Mouse (Mus musculus) right cerebral cortex, postnatal 10 days (tissue): Measurements from ENCODE around the gene Celf2.
"Not testable (repeated sequence)": the region's sequence is repeated elsewhere in the genome, so short reads cannot be mapped to it uniquely, and the experiment has no call there.

Source experiments
- DNase-seq, 2 experiments: peaks; one replicate each; pipeline ENCODE4 v3.0.0; 2021; ENCODE audit warnings: low spot score in 2 of 2

The Celf2 gene

DNA sequence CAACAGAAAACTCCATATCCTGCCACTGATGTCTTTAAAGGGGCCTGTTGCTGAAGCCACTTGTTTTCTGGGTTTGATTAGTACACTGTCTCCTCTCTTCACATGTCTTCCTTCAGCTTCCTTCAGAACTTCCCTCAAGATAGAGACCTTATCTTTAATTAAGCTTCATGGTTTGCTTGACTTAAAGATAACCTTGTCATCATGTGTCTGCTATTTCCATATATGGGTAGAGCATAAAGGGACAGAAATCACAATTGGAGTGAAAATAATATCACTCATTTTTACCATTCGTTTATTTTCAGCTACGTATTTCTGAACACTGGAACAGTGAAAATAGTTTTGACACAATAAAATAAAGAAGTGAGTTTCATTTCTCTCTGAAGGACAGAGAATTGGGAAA is 905.0 kb downstream of the Celf2 start:
- no peak for DNase-seq

DNA sequence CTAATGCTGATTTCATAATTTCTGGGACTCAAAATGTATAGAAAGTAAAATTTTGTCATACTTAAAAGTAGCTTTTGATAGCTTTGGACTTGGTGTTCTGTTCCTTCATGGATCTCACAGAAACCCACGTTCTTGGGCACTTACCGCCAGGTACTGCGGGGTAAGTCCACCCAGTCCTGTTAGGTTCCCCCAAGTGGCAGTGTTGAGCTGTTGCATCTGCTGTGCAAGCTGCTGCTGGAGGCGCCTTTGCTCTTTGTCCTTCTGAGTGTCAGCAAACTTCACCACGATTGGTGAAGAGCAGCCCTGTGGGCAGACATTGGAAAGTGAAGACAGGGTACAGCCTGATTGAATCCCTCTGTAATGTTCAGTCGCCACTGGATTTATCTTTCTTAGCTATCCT is 905.5 kb downstream of the Celf2 start:
- DNase-seq, result no peak

- DNase-seq, result no peak
Observed at GRCm38 (mm10) chr2:6602163-6602562, 907.2 kb downstream of the Celf2 start.

- no peak for DNase-seq
Observed at GRCm38 (mm10) chr2:6598879-6599167, 910.5 kb downstream of the Celf2 start.

DNA sequence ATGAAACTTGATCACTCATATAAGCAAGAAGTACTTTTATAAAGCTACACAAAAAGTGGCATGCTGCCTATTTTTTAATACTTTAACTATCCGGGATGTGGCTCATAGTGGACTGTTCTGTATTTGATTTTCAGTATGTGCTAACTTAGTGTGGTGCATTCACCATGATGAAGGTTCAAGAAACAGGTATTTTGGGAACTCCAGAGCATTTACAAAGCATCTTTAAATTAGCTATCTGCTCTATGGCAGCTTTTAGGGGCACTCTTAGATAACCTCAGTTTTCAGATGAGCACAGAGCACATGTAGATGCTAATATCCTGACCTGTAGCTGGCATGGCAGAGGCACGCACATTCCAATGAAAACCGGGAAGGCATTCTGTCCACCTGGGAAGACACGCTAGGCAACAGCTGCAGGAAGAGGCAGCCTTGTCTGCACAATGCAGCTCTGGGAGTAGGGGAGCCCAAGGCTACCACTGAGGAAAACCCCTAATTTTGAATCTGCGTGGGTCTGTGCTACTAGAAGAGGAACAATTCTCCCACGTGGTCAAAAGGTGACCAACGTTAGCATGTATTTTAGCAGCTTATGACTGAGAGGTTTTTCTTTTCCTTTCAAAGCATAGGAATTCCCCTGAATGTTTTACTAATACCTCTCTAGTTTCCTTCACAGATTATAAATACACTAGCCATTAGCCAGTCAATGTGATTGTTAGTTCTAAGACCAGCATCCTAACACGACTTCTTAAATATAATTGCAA is 911.1 kb downstream of the Celf2 start:
- no peak for DNase-seq

DNA sequence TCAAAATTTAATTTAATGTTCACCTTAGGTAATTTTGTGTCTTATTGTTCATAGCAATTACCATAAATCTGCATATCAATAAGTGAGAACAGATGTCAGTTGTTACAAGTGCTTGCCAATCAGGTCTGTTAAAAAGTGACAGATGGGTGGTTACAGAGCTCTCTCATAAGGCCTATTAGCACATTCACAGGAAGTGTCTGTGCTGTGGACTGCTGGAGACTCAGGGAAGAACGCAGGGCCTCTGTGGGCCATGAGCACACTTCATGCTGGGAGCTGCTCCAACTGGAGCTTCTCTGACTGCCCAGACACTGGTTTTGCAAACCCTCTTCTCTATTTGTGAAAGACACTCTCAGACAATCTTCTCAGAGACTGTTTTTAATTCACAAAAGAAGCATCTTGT is 914.6 kb downstream of the Celf2 start:
- DNase-seq, result peak in 1 of 2 experiments; percentile 49

DNA sequence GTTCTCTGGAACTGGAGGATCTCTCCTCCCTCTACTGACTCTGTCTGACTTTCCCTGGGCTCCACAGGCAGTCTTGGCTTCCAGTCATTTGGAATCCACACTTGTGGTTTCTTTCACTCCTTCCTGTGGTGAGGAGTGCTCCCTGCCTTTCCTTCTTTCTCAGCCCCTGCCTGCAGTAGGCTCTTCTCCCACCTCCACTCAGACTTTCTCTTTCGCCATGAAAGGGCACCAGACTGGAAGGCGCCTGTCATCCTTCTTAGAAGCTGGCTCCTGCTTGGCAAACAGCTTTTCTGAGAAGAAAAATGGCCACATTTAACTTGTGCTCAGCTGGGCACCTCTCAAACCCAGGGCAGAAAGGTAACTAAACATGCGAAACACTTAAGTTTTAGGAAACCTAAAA is 915.2 kb downstream of the Celf2 start:
- DNase-seq, result no peak

DNA sequence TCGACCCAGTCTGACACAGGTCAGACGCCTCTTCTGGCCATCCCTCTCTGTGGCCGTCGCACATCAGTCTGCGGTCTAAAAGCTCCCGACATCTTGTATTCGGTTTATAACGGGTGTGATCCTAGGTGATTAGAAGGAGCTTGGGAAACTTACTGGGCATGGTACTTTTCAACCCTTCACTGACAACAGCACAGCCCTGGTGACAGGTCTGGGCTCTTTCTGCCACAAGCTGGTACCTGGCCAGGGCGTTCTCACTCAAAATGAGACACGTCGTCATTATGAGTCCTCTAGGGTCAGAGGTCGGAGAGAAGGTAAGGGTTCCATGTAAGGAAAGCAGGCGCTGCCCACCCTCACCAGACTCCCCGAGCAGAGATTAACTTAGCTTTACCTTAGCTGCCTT is 915.6 kb downstream of the Celf2 start:
- DNase-seq, result no peak

DNA sequence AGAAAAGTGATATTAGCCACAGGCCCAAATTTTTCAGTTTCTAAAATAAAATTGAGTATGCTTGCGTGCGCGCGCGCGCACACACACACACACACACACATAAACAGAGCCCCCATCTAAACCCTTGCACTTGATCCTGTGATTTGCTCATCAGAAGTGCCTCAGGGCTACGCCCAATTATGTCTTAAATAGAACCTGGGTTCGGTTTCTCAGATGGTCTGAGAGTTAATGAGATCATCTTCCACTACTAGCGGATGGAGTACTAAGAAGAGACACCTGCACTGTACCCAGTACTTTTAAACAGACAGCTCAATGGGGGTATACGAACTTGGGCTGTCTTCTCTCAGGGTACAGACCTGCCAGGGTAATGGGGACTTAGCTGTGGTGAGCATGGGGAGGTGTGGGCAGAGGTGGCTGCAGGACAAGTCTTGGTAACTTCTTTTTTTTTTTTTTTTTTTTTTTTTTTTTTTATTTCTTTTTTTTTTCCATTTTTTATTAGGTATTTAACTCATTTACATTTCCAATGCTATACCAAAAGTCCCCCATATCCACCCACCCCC is 923.2 kb downstream of the Celf2 start:
- DNase-seq, result no peak

DNA sequence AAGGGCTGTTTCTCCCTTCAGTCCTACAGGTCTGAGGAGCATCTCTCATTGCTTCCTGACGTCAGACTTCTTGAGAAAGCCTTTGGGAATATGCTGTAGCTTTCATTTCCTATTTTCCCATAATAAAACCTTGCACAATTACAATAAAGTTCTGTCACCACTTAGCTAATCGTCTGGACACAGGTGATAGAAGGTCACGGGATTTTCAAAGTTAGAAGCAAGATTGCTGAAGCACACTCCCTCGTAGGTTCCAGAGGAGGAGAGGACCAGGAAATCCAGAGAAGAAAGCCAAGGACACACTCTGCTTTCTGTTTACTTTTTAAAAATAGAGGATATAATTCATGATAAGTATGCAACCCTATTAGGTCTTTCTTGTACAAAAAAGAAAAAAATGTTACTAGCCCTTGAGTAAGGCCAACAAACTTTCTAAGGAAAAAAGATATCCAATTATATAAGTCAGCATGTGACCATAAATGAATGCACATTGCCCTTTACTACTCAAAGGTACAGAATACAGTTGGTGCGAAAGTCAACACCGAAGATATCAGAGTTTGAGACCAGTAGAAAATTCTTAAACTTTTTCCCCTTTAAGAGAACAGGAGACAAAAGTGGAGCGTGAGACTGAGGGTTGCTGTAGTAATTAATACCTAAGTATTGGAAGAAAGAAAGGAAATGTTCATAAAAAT is 924.2 kb downstream of the Celf2 start:
- peak in 1 of 2 experiments; percentile 13 for DNase-seq

DNA sequence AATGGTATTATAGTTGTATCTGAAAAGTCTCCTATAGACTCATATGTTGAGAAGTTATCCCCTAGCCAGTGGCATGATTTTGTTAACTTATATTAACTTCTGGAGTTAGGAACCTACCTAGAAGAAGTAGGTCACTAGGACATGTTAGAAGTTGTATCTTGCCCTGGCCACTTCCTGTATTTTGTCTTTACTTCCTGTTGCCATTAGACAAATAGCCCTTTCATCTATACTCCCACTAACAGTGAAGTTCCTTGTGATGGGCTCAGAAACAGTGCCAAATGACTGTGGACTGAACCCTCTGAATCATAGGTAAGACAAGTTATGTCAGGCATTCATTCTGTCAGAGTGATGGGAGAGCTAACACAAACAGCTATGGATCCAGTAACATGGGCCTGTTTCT is 926.7 kb downstream of the Celf2 start:
- no peak for DNase-seq

GRCm38 (mm10) chr2:6580066-6580465 is 929.3 kb downstream of the Celf2 start:
- no peak for DNase-seq

GRCm38 (mm10) chr2:6575316-6575715 is 934.0 kb downstream of the Celf2 start:
- not testable (repeated sequence) for DNase-seq

DNA sequence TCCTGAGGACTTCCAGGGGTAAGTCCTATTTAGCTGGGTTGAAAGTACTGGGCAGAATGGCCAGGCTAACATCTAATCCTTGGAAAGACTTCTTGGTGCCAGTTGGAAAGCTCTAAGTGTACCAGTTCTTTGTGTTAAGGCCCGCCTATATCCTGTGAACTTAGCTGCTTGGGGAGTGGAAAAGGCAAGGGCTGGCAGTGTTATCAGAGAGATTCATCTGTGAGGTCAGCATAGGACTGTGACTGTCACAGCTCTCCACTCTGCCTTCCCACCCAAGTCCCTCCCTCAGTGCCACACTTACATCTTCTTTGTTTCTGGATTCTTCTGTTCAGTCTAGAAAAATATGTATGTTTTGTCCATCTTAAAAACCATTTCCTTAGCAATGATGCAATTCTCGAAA is 935.7 kb downstream of the Celf2 start:
- DNase-seq, result no peak

DNA sequence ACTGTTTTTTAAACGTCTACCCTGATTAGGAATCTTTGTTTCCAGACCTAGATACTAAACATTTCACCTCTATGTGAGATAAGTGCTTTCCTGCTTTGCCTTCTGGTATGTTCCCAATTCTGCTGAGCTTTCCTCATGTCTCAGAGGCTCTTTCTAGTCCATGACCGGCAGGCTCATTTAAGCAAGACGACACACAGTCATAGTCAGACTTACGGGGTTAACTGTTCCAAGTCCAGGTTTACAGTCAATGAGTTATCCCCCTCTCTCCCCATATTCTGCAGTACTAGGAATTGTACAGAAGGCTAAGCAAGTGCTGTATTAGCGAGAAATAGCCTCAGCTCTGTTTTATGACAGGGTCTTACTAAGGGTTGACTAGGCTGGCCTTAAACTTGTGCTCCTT is 936.4 kb downstream of the Celf2 start:
- no peak for DNase-seq

DNA sequence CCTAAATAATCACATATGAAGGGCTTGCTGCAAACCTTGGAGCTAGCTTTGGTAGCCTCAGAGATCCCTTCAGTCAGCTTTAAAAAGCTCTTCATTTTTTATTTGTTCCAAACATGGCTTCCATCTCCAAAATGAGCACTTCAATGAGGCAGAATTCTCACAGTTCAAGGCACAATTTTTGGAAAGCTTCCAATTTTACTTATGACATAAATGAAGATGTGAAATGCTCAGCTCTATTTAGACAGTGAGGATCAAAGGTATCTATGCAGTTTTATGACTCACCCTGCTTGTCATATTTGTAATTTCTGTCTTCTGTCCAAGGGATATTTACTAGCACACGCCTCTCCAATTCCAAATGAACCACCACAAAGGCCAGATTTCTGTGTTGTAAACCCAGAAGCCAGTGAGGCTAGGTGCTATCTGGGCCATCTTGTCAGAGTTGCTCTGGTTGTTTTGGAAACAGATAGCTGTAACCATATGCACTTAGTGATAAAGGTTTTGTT is 940.3 kb downstream of the Celf2 start:
- DNase-seq, result peak in 1 of 2 experiments; percentile 12

DNA sequence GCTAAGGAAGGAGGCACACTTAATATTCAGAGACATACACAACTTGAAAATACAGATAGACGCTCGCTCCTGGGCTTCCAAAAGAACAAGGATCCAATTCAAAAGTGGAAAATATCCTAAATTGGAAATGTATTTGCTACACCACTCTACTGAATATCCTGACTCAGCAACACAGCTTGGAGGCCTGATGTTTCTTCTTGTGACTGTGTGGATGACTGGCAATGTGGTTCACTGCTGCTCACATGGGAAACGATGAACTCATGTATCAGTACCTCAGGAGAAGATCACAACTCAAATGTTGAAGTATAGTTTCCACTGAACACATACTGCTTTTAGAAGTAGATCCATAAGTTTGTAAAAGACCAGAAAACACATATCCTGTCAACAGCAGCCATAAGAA is 944.2 kb downstream of the Celf2 start:
- DNase-seq, result peak in 1 of 2 experiments; percentile 22

GRCm38 (mm10) chr2:6561337-6561736 is 948.0 kb downstream of the Celf2 start:
- DNase-seq, result peak in 1 of 2 experiments; percentile 18

DNA sequence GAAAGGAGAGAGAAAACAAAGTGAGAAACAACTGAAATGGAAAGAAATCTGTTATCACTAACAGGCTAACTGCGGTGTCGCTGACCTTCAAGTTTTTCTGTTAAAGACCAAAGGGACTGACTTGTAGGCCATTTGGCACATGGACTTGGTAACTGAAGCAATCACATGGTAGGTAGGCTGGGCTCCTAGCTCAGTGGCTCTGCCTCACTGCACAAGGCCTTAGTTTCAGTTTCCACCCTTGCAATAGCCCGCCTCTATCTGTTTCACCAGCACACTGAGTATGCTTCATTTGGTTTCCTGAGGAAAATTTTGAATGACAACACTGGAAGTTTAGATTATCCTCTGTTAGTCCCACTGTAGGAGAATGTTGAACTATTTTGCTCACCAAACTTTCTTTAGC is 948.6 kb downstream of the Celf2 start:
- DNase-seq, result peak in 1 of 2 experiments; percentile 19

GRCm38 (mm10) chr2:6559581-6559980 is 949.8 kb downstream of the Celf2 start:
- no peak for DNase-seq

DNA sequence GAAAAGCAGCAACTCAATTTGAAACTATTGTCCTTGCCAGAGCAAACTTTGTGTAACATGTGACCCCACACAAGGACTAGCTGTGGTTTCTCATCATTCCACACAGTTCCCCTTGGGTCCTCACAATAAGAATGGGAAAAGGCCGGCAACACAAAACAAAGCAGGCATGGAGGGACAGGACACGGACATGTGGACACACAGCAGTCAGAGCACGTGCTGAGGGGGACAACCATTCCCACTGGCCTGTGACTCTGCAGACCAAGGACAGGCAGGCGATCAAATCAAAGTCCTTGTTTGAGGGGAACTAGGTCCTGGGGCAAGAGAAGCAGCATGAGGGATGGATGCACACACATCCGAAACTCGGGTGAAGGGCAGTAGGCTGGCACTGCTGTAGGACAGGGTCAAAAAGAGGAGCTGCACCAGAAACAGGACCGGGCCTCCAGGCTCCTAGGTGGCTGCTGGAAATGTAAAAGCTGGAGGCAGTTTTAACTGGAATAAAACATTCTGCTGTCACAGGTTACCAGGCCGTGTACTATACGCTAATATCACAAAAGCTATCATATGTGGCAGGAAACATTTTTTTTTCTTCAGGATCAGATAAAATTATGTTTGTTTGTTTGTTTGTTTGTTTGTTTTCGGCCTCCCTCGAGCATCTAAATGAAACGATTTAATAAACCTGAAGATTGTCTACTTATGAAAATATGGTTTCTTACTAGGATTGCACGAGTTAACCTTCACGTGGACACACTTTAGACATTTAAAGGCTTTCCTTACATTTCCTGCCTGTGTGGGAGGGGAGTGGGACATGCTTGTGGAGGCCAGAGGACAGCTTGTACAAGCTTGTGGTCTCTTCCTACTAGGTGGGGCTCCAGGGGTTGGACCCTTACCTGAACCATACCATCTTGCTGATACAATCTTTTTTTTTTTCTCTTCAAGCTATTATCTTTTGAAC is 950.8 kb downstream of the Celf2 start:
- peak in 1 of 2 experiments; percentile 24 for DNase-seq

- DNase-seq, result peak; percentile 5 to 11
Observed at GRCm38 (mm10) chr2:6557749-6558148, 951.6 kb downstream of the Celf2 start.
